Mouse (Mus musculus) testis, adult 2 months (tissue): Measurements from ENCODE around the gene Doc2a. TPM values are rescaled to one million over a fixed set of nuclear protein-coding genes. Genes with fewer than 3 reads are reported as not detected.

Experiments
- H3K27ac ChIP-seq: fragments of 200-500 bp; 2 replicates; pipeline ENCODE4 v1.5.1; 2012; ENCODE audit warnings: low read depth, low read length; ENCODE audit not compliant: control insufficient read depth, insufficient read depth
- H3K27me3 ChIP-seq: fragments of 200-500 bp; 2 replicates; pipeline ENCODE4 v1.6.1; 2012; ENCODE audit warnings: mild to moderate bottlenecking, low read length, moderate library complexity; ENCODE audit not compliant: control insufficient read depth, insufficient read depth
- H3K36me3 ChIP-seq: fragments of 200-500 bp; 2 replicates; pipeline ENCODE4 v1.6.1; 2012; ENCODE audit warnings: mild to moderate bottlenecking, low read length; ENCODE audit not compliant: control insufficient read depth, insufficient read depth
- H3K4me1 ChIP-seq: fragments of 200-500 bp; 2 replicates; pipeline ENCODE4 v1.6.1; 2012; ENCODE audit warnings: low read length; ENCODE audit not compliant: control insufficient read depth, insufficient read depth
- H3K4me3 ChIP-seq: fragments of 200-500 bp; 2 replicates; pipeline ENCODE4 v1.5.1; 2012; ENCODE audit warnings: low read depth, mild to moderate bottlenecking, low read length, moderate library complexity, mixed read lengths; ENCODE audit not compliant: control insufficient read depth
- CTCF ChIP-seq: fragments of 200-500 bp; IDR thresholded peaks from 2 replicates; pipeline ENCODE4 v1.5.1; 2012; ENCODE audit warnings: low read depth, mild to moderate bottlenecking, inconsistent platforms, low read length, moderate library complexity; ENCODE audit not compliant: control insufficient read depth, insufficient read depth, insufficient replicate concordance
- POLR2A ChIP-seq: fragments of 200-500 bp; IDR thresholded peaks from 2 replicates; pipeline ENCODE4 v1.6.1; 2012; ENCODE audit warnings: low read depth, mild to moderate bottlenecking, inconsistent platforms, low read length, moderate library complexity; ENCODE audit not compliant: control insufficient read depth
- polyA plus RNA-seq: library from polyadenylated mRNA; depleted of rRNA; stranded (reverse); fragments of >200 nt; gene quantifications from 2 replicates; pipeline ENCODE4 v1.2.3, GENCODE M21; 2012

Doc2a gene
- polyA plus RNA-seq, 1 experiment, result 2.2 TPM

- no peaks in the 10 kb centered on the region; the same call in 1 of the 2 replicates for H3K27me3 ChIP-seq
- TF ChIP-seq POLR2A (no peak), CTCF (no peak)
- H3K4me3 ChIP-seq, result no peak overlapping the region
- H3K27ac ChIP-seq, result no peak overlapping the region
- peaks cover 4% of the 10 kb centered on the region for H3K4me1 ChIP-seq
- no peaks in the 10 kb centered on the region for H3K36me3 ChIP-seq
These were observed 23.3 kb upstream of the Doc2a start for GRCm38 (mm10) chr7:126823940-126824339.

GRCm38 (mm10) chr7:126825403-126825802, 21.8 kb upstream of the Doc2a start:
- Histone ChIP-seq H3K4me1 (peaks cover 10% of the 10 kb centered on the region), H3K36me3 (no peaks in the 10 kb centered on the region), H3K27me3 (no peaks in the 10 kb centered on the region; the same call in 1 of the 2 replicates), H3K27ac (no peak overlapping the region), H3K4me3 (no peak overlapping the region)
- no peak for TF ChIP-seq POLR2A
- no peak for TF ChIP-seq CTCF

GRCm38 (mm10) chr7:126825952-126826351, 21.3 kb upstream of the Doc2a start:
- Histone ChIP-seq H3K4me1 (peaks cover 10% of the 10 kb centered on the region), H3K27me3 (no peaks in the 10 kb centered on the region; the same call in 1 of the 2 replicates), H3K4me3 (no peak overlapping the region), H3K36me3 (no peaks in the 10 kb centered on the region), H3K27ac (no peak overlapping the region)
- TF ChIP-seq CTCF, result no peak
- TF ChIP-seq POLR2A, result no peak

GRCm38 (mm10) chr7:126831539-126831938, 15.7 kb upstream of the Doc2a start, which contains the start of gene 4930451I11Rik:
TSS of gene 4930451I11Rik (minus strand) at chr7:126831639.
- Histone ChIP-seq H3K27me3 (no peaks in the 10 kb centered on the region; the same call in 1 of the 2 replicates), H3K27ac (no peak within 1 kb of the TSS), H3K4me1 (peaks cover 15% of the 10 kb centered on the region), H3K4me3 (peak within 1 kb of the TSS; percentile 72), H3K36me3 (no peaks in the 10 kb centered on the region)
- TF ChIP-seq CTCF, result no peak
- TF ChIP-seq POLR2A, result no peak

GRCm38 (mm10) chr7:126832036-126832598, 15.1 kb upstream of the Doc2a start:
- H3K36me3 ChIP-seq, result no peaks in the 10 kb centered on the region
- H3K4me3 ChIP-seq, result peak overlapping the region; percentile 72
- peaks cover 15% of the 10 kb centered on the region for H3K4me1 ChIP-seq
- no peak overlapping the region for H3K27ac ChIP-seq
- TF ChIP-seq CTCF, result peak; percentile 77; the same call in 1 of the 2 replicates
- TF ChIP-seq POLR2A, result no peak
- no peaks in the 10 kb centered on the region; the same call in 1 of the 2 replicates for H3K27me3 ChIP-seq

- Histone ChIP-seq H3K4me3 (no peak overlapping the region), H3K36me3 (no peaks in the 10 kb centered on the region), H3K27me3 (no peaks in the 10 kb centered on the region; the same call in 1 of the 2 replicates), H3K27ac (no peak overlapping the region), H3K4me1 (peaks cover 15% of the 10 kb centered on the region)
- TF ChIP-seq POLR2A, result no peak
- no peak for TF ChIP-seq CTCF
These were observed 13.9 kb upstream of the Doc2a start for GRCm38 (mm10) chr7:126833294-126833693.

GRCm38 (mm10) chr7:126843276-126843675, 3.9 kb upstream of the Doc2a start:
- Histone ChIP-seq H3K4me3 (no peak overlapping the region), H3K36me3 (no peaks in the 10 kb centered on the region), H3K27ac (no peak overlapping the region), H3K4me1 (peaks cover 9% of the 10 kb centered on the region), H3K27me3 (no peaks in the 10 kb centered on the region)
- TF ChIP-seq POLR2A (no peak), CTCF (no peak)
